Mouse (Mus musculus): ENCODE results near the gene Enpep. TPM values are rescaled to one million over a fixed set of nuclear protein-coding genes. Genes with fewer than 3 reads are reported as not detected.

The Enpep gene
- polyA plus RNA-seq, 1 experiment from 2014 or later, result 1.6 TPM

GRCm38 (mm10) chr3:129308876-129309275 lies 23.6 kb downstream of the Enpep start:
- Histone ChIP-seq H3K27me3 (no peaks in the 10 kb centered on the region), H3K36me3 (no peaks in the 10 kb centered on the region), H3K27ac (replicated peaks) (no peak overlapping the region), H3K4me2 (replicated peaks) (no peak overlapping the region), H3K4me1 (no peaks in the 10 kb centered on the region), H3K9me3 (no peaks in the 10 kb centered on the region), H3K4me3 (no peak overlapping the region), H3K9ac (replicated peaks) (no peak overlapping the region)
- ATAC-seq (replicated peaks), result peak; percentile 8; the same call in 1 of the 2 replicates
- WGBS, result 71% methylated on average over 9 of the region's 9 CpGs

- ATAC-seq (replicated peaks), result peak; percentile 87
- Histone ChIP-seq H3K27ac (replicated peaks) (no peak overlapping the region), H3K27me3 (no peaks in the 10 kb centered on the region), H3K4me1 (no peaks in the 10 kb centered on the region), H3K4me3 (no peak overlapping the region), H3K4me2 (replicated peaks) (no peak overlapping the region), H3K9ac (replicated peaks) (no peak overlapping the region), H3K9me3 (no peaks in the 10 kb centered on the region), H3K36me3 (no peaks in the 10 kb centered on the region)
- WGBS, result 36% methylated on average over 10 of the region's 10 CpGs
Observed at GRCm38 (mm10) chr3:129308102-129308752, 24.3 kb downstream of the Enpep start.

- no peak overlapping the region for H3K4me2 ChIP-seq (replicated peaks)
- H3K27me3 ChIP-seq, result no peaks in the 10 kb centered on the region
- 7% methylated on average over 3 of the region's 3 CpGs for WGBS
- H3K4me1 ChIP-seq, result no peaks in the 10 kb centered on the region
- H3K9ac ChIP-seq (replicated peaks), result no peak overlapping the region
- no peak for ATAC-seq (replicated peaks)
- H3K9me3 ChIP-seq, result no peaks in the 10 kb centered on the region
- no peak overlapping the region for H3K4me3 ChIP-seq
- H3K27ac ChIP-seq (replicated peaks), result no peak overlapping the region
- no peaks in the 10 kb centered on the region for H3K36me3 ChIP-seq
Observed at GRCm38 (mm10) chr3:129303941-129304340, 28.6 kb downstream of the Enpep start.

- H3K27me3 ChIP-seq, result no peaks in the 10 kb centered on the region
- H3K4me1 ChIP-seq, result no peaks in the 10 kb centered on the region
- H3K4me3 ChIP-seq, result no peak overlapping the region
- H3K36me3 ChIP-seq, result no peaks in the 10 kb centered on the region
- WGBS, result 64% methylated on average over 1 of the region's 1 CpGs
- no peak overlapping the region for H3K9ac ChIP-seq (replicated peaks)
- 0 out of 2 replicates have a peak, but pooled peaks have one; percentile 61 for ATAC-seq (replicated peaks)
- H3K9me3 ChIP-seq, result no peaks in the 10 kb centered on the region
- H3K27ac ChIP-seq (replicated peaks), result no peak overlapping the region
- H3K4me2 ChIP-seq (replicated peaks), result no peak overlapping the region
Observed at GRCm38 (mm10) chr3:129299874-129300273, 32.6 kb downstream of the Enpep start.

DNA sequence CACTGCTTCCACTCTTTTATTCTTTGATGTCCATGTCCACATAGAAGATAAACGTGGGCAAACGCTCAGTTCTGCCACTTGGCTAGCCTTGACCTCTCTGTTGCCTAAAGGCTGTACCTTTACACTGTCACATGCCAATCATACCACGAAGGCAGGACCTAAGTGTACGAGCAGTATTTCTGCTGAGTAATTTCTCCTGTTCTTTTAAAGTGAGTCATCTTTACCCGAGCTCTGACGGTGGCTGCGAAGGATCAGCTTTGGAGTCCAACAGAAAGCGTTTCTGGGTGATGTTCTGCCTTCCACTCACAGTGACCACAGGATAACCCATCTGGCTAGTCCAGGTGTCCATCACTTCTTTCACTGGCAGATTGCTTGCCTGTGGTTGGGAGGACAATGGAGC lies 33.9 kb downstream of the Enpep start:
- 85% methylated on average over 8 of the region's 8 CpGs for WGBS
- no peaks in the 10 kb centered on the region for H3K36me3 ChIP-seq
- H3K27ac ChIP-seq (replicated peaks), result no peak overlapping the region
- no peaks in the 10 kb centered on the region for H3K4me1 ChIP-seq
- ATAC-seq (replicated peaks), result no peak
- H3K27me3 ChIP-seq, result no peaks in the 10 kb centered on the region
- no peak overlapping the region for H3K4me3 ChIP-seq
- H3K9ac ChIP-seq (replicated peaks), result no peak overlapping the region
- H3K4me2 ChIP-seq (replicated peaks), result no peak overlapping the region
- H3K9me3 ChIP-seq, result no peaks in the 10 kb centered on the region

- 78% methylated on average over 5 of the region's 5 CpGs for WGBS
- H3K4me1 ChIP-seq, result no peaks in the 10 kb centered on the region
- no peak overlapping the region for H3K4me2 ChIP-seq (replicated peaks)
- no peak overlapping the region for H3K9ac ChIP-seq (replicated peaks)
- ATAC-seq (replicated peaks), result no peak
- no peaks in the 10 kb centered on the region for H3K36me3 ChIP-seq
- H3K9me3 ChIP-seq, result no peaks in the 10 kb centered on the region
- H3K27ac ChIP-seq (replicated peaks), result no peak overlapping the region
- H3K4me3 ChIP-seq, result no peak overlapping the region
- H3K27me3 ChIP-seq, result no peaks in the 10 kb centered on the region
Observed at GRCm38 (mm10) chr3:129296994-129297393, 35.5 kb downstream of the Enpep start.

- no peak overlapping the region for H3K9ac ChIP-seq (replicated peaks)
- no peaks in the 10 kb centered on the region for H3K27me3 ChIP-seq
- WGBS, result 74% methylated on average over 2 of the region's 2 CpGs
- H3K36me3 ChIP-seq, result no peaks in the 10 kb centered on the region
- H3K4me3 ChIP-seq, result no peak overlapping the region
- H3K27ac ChIP-seq (replicated peaks), result no peak overlapping the region
- ATAC-seq (replicated peaks), result no peak
- H3K4me2 ChIP-seq (replicated peaks), result no peak overlapping the region
- no peaks in the 10 kb centered on the region for H3K4me1 ChIP-seq
- no peaks in the 10 kb centered on the region for H3K9me3 ChIP-seq
Observed at GRCm38 (mm10) chr3:129295883-129296282, 36.6 kb downstream of the Enpep start.

DNA sequence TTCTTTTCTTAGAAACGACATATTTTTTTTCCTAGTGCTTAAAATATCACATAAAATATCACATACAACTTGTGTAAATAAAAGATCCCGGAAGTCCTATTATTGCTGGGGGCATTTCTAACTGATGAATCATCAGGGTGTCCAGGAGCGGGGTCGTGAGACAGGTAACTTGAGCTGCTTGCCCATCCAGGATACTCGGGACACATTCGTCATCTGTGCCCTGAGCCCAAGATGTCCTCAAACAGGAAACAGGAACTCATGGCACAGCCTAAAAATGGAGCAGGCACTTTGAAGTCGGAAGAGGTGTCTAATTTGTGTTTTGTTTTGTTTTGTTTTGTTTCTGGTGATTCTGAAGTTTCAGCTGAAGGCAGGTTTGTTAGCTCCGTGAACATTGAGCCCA lies 43.0 kb downstream of the Enpep start:
- no peaks in the 10 kb centered on the region for H3K36me3 ChIP-seq
- no peak overlapping the region for H3K4me3 ChIP-seq
- no peaks in the 10 kb centered on the region for H3K9me3 ChIP-seq
- no peak overlapping the region for H3K27ac ChIP-seq (replicated peaks)
- no peak overlapping the region for H3K9ac ChIP-seq (replicated peaks)
- no peaks in the 10 kb centered on the region for H3K4me1 ChIP-seq
- no peak for ATAC-seq (replicated peaks)
- WGBS, result 85% methylated on average over 8 of the region's 8 CpGs
- H3K27me3 ChIP-seq, result no peaks in the 10 kb centered on the region
- no peak overlapping the region for H3K4me2 ChIP-seq (replicated peaks)

- no peaks in the 10 kb centered on the region for H3K4me1 ChIP-seq
- no peak overlapping the region for H3K27ac ChIP-seq (replicated peaks)
- H3K4me2 ChIP-seq (replicated peaks), result no peak overlapping the region
- H3K27me3 ChIP-seq, result no peaks in the 10 kb centered on the region
- H3K9ac ChIP-seq (replicated peaks), result no peak overlapping the region
- H3K4me3 ChIP-seq, result no peak overlapping the region
- WGBS, result 88% methylated on average over 8 of the region's 8 CpGs
- no peaks in the 10 kb centered on the region for H3K36me3 ChIP-seq
- no peak for ATAC-seq (replicated peaks)
- H3K9me3 ChIP-seq, result no peaks in the 10 kb centered on the region
Observed at GRCm38 (mm10) chr3:129287140-129287539, 45.4 kb downstream of the Enpep start.

GRCm38 (mm10) chr3:129286426-129286825 lies 46.1 kb downstream of the Enpep start:
- H3K4me2 ChIP-seq (replicated peaks), result no peak overlapping the region

DNA sequence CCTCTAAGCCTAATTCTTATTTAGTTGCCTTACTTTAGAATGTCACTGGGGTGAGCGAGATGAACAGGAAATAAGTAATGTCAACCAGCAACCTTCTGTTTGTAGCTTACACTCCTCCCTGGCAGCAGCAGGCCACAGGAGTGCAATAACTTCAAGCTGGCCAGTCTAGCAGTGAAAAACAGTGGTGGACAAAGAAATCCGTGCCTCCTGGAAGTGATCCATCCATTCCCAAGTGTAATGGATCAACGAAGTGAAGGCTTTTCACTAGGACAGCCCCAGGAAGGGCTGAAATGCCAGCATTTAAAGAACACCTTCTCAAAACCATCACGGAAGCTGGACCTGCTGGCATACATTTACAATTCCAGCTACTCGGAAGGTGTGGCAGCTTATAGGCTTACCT lies 48.2 kb downstream of the Enpep start:
- Histone ChIP-seq H3K4me1 (no peaks in the 10 kb centered on the region), H3K9ac (replicated peaks) (no peak overlapping the region), H3K27me3 (no peaks in the 10 kb centered on the region), H3K9me3 (no peaks in the 10 kb centered on the region), H3K4me2 (replicated peaks) (no peak overlapping the region), H3K27ac (replicated peaks) (no peak overlapping the region), H3K36me3 (no peaks in the 10 kb centered on the region), H3K4me3 (no peak overlapping the region)
- ATAC-seq (replicated peaks), result no peak
- WGBS, result 87% methylated on average over 5 of the region's 5 CpGs

More at GRCm38 (mm10) chr3:129286426-129286825, 46.1 kb downstream of the Enpep start:
- Histone ChIP-seq H3K27ac (replicated peaks) (no peak overlapping the region), H3K9me3 (no peaks in the 10 kb centered on the region), H3K4me3 (no peak overlapping the region), H3K9ac (replicated peaks) (no peak overlapping the region), H3K27me3 (no peaks in the 10 kb centered on the region), H3K4me1 (no peaks in the 10 kb centered on the region), H3K36me3 (no peaks in the 10 kb centered on the region)
- WGBS, result 77% methylated on average over 7 of the region's 7 CpGs
- no peak for ATAC-seq (replicated peaks)

- no peaks in the 10 kb centered on the region for H3K9me3 ChIP-seq
- no peak overlapping the region for H3K9ac ChIP-seq (replicated peaks)
- 92% methylated on average over 8 of the region's 8 CpGs for WGBS
- ATAC-seq (replicated peaks), result no peak
- no peak overlapping the region for H3K4me3 ChIP-seq
- H3K4me1 ChIP-seq, result no peaks in the 10 kb centered on the region
- no peak overlapping the region for H3K4me2 ChIP-seq (replicated peaks)
- no peaks in the 10 kb centered on the region for H3K36me3 ChIP-seq
- H3K27me3 ChIP-seq, result no peaks in the 10 kb centered on the region
- H3K27ac ChIP-seq (replicated peaks), result no peak overlapping the region
Observed at GRCm38 (mm10) chr3:129279441-129279840, 53.1 kb downstream of the Enpep start.

DNA sequence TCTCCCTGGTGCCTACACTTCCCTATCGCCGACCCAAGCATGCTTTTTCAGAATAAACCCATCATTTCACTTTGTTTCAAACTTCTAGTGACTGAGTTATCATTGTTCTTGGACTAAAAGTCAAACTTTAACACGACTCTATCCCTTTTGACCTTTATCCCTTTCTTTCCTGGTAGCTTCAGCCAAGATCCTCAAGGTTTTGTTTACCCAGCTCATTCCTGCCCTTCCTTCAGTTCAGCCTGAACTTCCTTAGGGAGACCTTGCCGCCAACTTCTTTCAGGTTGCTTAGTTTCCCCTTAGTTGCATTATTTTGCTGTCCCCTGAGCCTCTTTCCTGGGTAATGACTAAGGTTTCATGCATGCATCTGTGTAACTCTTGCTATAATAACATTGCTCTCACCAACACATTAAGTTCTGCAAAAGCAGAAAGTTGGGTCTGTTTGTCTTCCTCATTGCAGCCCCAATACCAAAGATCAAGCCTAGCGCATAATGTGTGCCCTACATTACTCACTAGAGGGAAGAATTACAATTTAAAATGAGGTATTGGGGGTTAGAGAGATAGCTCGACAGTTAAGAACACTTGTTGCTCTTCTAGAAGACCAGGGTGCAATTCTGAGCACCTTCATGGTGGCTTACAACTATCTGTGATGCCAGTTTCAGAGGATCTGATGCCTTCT lies 59.2 kb downstream of the Enpep start:
- Histone ChIP-seq H3K9ac (replicated peaks) (no peak overlapping the region), H3K27me3 (no peaks in the 10 kb centered on the region), H3K27ac (replicated peaks) (no peak overlapping the region), H3K9me3 (no peaks in the 10 kb centered on the region), H3K36me3 (no peaks in the 10 kb centered on the region), H3K4me2 (replicated peaks) (no peak overlapping the region), H3K4me3 (no peak overlapping the region), H3K4me1 (no peaks in the 10 kb centered on the region)
- 87% methylated on average over 6 of the region's 6 CpGs for WGBS
- no peak for ATAC-seq (replicated peaks)

All from forebrain, embryonic 15.5 days (tissue).